Mouse (Mus musculus) lung, postnatal 0 days (tissue): ENCODE results near the gene Cd79b.

Experiments used
- CTCF ChIP-seq: IDR thresholded peaks from 2 replicates; pipeline ENCODE4 v1.5.1; 2016; ENCODE audit warnings: antibody characterized with exemption, mild to moderate bottlenecking
- EP300 ChIP-seq: IDR thresholded peaks from 2 replicates; pipeline ENCODE4 v1.6.1; 2016; ENCODE audit warnings: antibody characterized with exemption, mild to moderate bottlenecking, control low read depth

GRCm38 (mm10) chr11:106344910-106345309 lies 30.3 kb upstream of the Cd79b start:
- TF ChIP-seq CTCF (no peak), EP300 (no peak)
